Mouse (Mus musculus): ENCODE measurements around the gene Gfap. TPM values are rescaled to one million over a fixed set of nuclear protein-coding genes. Genes with fewer than 3 reads are reported as not detected.

Gene Gfap
- polyA plus RNA-seq, 1 experiment = 211 TPM

DNA sequence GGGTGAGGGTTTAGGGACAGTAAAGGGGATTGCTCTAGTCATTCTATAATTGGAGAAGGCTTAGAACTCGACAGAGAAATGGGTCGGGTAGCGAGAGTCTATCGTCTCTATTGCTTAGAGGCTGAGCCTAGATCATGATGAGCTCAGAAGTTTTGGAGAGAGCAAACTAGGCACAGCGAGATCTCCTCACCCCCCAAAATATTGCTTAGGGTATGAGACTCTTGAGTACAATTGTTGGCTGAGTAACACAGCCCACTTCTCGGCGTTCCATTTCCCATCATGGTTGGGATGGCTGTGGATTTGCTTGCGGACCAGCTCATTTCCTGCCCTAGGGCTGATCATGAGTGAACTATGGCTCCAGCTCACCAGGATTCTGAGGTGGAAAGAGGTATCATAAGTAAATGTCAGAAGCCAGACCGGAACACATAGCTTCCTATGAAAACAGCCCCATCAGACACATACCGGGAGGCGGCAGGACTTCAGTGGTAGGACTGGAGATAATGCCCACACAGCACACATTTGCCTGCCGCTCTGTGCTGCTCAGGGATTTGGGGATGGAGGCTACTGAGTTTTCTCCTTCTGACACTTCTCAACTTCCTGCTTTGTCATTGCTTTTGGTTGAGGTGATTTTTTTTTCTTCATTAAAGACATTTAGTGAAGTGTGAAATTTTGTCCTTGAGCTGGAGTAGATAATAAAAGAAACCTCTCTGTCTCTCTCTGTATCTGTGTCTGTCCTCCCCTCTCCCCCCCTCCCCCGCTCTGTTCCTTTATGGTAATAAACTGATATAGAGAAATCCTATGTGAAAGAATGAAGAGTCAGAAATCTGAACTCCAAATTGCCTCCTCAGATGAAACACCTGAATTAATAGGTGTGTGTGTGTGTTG, 19.2 kb downstream of the Gfap start:
- H3K4me1 ChIP-seq (ENCODE audit: control insufficient read depth, insufficient read depth, low read length) = no peaks in the 10 kb centered on the region; the same call in 1 of the 2 replicates
- no peaks in the 10 kb centered on the region for H3K27me3 ChIP-seq (ENCODE audit: control insufficient read depth, insufficient read depth, low read length)
- TF ChIP-seq CTCF (IDR thresholded peaks at IDR 0.05; ENCODE audit: borderline replicate concordance, insufficient read depth, low read depth, low read length) = no peak
- TF ChIP-seq POLR2A (IDR thresholded peaks at IDR 0.05; ENCODE audit: borderline replicate concordance, insufficient read depth, low read length) = no peak
- 12% methylated on average over 13 of the region's 13 CpGs for WGBS
- no peak for DNase-seq
- no peak overlapping the region for H3K27ac ChIP-seq (ENCODE audit: insufficient read depth, low read length)
- peak overlapping the region; percentile 87 for H3K4me3 ChIP-seq (replicated peaks; ENCODE audit: insufficient read depth, low read depth, low read length)

DNA sequence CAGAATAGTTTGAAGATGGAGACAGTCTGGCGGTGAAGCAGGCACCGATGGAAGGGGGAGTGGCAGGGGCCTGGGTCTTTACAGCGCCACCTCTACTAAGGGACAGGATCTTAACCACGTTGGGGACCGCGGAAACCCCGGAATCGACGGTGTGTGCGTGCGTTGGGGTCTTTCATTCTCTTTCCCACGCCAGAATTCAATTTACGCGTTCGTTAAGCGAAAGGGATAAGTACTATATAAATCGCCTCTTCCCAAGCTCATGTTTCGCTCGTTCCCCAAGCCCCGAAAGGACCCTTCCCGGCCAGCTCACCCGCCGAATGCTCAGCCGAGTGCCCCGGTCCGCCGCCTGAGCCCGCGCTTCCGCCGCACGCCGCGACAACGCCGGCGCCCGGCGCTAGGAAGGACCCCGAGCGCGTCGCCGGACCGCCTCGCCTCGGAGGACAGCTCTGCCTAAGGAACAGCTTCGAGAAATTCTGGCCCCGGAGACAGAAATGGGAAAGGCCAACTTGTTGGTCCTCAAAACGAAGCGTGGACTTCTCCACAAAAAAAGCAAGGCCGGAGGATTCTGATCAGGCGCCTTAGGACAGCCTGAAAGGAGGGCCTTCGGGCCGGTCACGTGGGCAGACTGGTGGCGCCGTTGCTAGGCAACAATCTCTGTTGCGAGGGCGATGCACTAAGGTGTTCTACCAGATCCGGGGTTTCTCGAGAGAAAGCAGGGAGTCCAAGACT, 20.0 kb downstream of the Gfap start, which contains the start of the genes Eftud2 and Ccdc103:
Eftud2 (minus strand) TSS at position 401 of the 729 bp plus-strand sequence.
Ccdc103 (plus strand) TSS at position 620 of the 729 bp plus-strand sequence.
- H3K27me3 ChIP-seq (ENCODE audit: control insufficient read depth, insufficient read depth, low read length) = no peaks in the 10 kb centered on the region
- DNase-seq = peak; percentile 91 to 97
- TF ChIP-seq CTCF (IDR thresholded peaks at IDR 0.05; ENCODE audit: borderline replicate concordance, insufficient read depth, low read depth, low read length) = no peak
- peak; percentile 72 for TF ChIP-seq POLR2A (IDR thresholded peaks at IDR 0.05; ENCODE audit: borderline replicate concordance, insufficient read depth, low read length)
- H3K27ac ChIP-seq (ENCODE audit: insufficient read depth, low read length) = peak within 1 kb of the TSS; percentile 98
- H3K4me3 ChIP-seq (replicated peaks; ENCODE audit: insufficient read depth, low read depth, low read length) = peak within 1 kb of the TSS; percentile 87
- no peaks in the 10 kb centered on the region; the same call in 1 of the 2 replicates for H3K4me1 ChIP-seq (ENCODE audit: control insufficient read depth, insufficient read depth, low read length)
- under 1% methylated on average over 62 of the region's 62 CpGs for WGBS

GRCm38 (mm10) chr11:102879558-102879957, 21.2 kb downstream of the Gfap start:
- H3K4me3 ChIP-seq (replicated peaks; ENCODE audit: insufficient read depth, low read depth, low read length) = peak overlapping the region; percentile 12
- WGBS = 31% methylated on average over 2 of the region's 2 CpGs
- TF ChIP-seq POLR2A (IDR thresholded peaks at IDR 0.05; ENCODE audit: borderline replicate concordance, insufficient read depth, low read length) = no peak
- no peak for TF ChIP-seq CTCF (IDR thresholded peaks at IDR 0.05; ENCODE audit: borderline replicate concordance, insufficient read depth, low read depth, low read length)
- peaks cover 6% of the 10 kb centered on the region; the same call in 1 of the 2 replicates for H3K4me1 ChIP-seq (ENCODE audit: control insufficient read depth, insufficient read depth, low read length)
- no peak overlapping the region for H3K27ac ChIP-seq (ENCODE audit: insufficient read depth, low read length)
- DNase-seq = no peak
- H3K27me3 ChIP-seq (ENCODE audit: control insufficient read depth, insufficient read depth, low read length) = no peaks in the 10 kb centered on the region

- H3K27me3 ChIP-seq (ENCODE audit: control insufficient read depth, insufficient read depth, low read length) = no peaks in the 10 kb centered on the region
- H3K27ac ChIP-seq (ENCODE audit: insufficient read depth, low read length) = peak overlapping the region; percentile 96
- 11% methylated on average over 7 of the region's 7 CpGs for WGBS
- peak; percentile 83 to 84 for DNase-seq
- peaks cover 15% of the 10 kb centered on the region for H3K4me1 ChIP-seq (ENCODE audit: control insufficient read depth, insufficient read depth, low read length)
- no peak overlapping the region for H3K4me3 ChIP-seq (replicated peaks; ENCODE audit: insufficient read depth, low read depth, low read length)
- no peak for TF ChIP-seq CTCF (IDR thresholded peaks at IDR 0.05; ENCODE audit: borderline replicate concordance, insufficient read depth, low read depth, low read length)
- peak; percentile 29; the same call in 1 of the 2 replicates for TF ChIP-seq POLR2A (IDR thresholded peaks at IDR 0.05; ENCODE audit: borderline replicate concordance, insufficient read depth, low read length)
Observed at GRCm38 (mm10) chr11:102874801-102875334, 25.8 kb downstream of the Gfap start.

DNA sequence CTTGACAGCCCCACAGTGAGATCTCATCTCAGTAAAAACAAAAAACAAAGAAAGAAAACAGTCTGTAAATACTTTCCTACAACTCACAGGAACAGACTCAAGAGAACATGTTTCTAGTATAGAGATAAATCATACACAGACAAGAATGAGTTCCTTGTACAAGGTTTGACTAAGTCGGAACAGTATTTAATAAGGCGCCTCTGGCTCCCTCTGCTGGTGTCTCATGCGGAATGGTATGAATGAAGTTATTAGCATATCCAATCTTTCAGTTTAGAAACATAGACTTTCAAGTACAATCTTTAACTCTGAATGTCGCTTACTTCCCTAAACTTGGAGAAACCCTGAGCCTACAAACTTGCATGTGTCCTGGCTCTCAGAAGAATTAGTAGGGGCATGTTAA, 36.4 kb downstream of the Gfap start:
- Histone ChIP-seq H3K27ac (ENCODE audit: insufficient read depth, low read length) (no peak overlapping the region), H3K4me1 (ENCODE audit: control insufficient read depth, insufficient read depth, low read length) (peaks cover 12% of the 10 kb centered on the region), H3K27me3 (ENCODE audit: control insufficient read depth, insufficient read depth, low read length) (no peaks in the 10 kb centered on the region), H3K4me3 (replicated peaks; ENCODE audit: insufficient read depth, low read depth, low read length) (no peak overlapping the region)
- 21% methylated on average over 4 of the region's 4 CpGs for WGBS
- peak; percentile 60 to 68 for DNase-seq
- TF ChIP-seq POLR2A (IDR thresholded peaks at IDR 0.05; ENCODE audit: borderline replicate concordance, insufficient read depth, low read length) (no peak), CTCF (IDR thresholded peaks at IDR 0.05; ENCODE audit: borderline replicate concordance, insufficient read depth, low read depth, low read length) (peak; percentile 62; the same call in 1 of the 2 replicates)

DNA sequence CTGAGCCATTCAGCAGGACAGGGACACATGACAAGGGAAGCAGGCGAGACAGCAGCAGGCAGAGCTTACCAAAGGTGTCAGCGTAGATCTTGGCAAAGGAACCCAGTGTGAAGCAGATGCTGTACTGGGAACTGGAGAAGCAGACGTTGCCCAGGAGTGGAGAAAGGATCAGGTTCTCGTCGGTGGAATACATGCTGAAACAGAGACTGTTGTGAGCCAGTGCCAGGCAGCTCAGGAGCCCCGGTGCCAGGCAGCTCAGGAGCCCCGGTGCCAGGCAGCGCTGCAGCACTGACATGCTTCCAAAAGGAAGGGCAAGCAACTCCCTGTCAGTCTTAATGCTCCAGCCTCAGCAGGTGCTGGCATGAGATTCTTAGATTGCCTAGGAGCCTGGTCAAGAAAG, 40.8 kb downstream of the Gfap start:
- Histone ChIP-seq H3K27me3 (ENCODE audit: control insufficient read depth, insufficient read depth, low read length) (no peaks in the 10 kb centered on the region), H3K4me3 (replicated peaks; ENCODE audit: insufficient read depth, low read depth, low read length) (no peak overlapping the region), H3K27ac (ENCODE audit: insufficient read depth, low read length) (no peak overlapping the region), H3K4me1 (ENCODE audit: control insufficient read depth, insufficient read depth, low read length) (peaks cover 18% of the 10 kb centered on the region)
- peak; percentile 51 to 61 for DNase-seq
- TF ChIP-seq CTCF (IDR thresholded peaks at IDR 0.05; ENCODE audit: borderline replicate concordance, insufficient read depth, low read depth, low read length) (no peak), POLR2A (IDR thresholded peaks at IDR 0.05; ENCODE audit: borderline replicate concordance, insufficient read depth, low read length) (no peak)
- WGBS = 10% methylated on average over 8 of the region's 8 CpGs

DNA sequence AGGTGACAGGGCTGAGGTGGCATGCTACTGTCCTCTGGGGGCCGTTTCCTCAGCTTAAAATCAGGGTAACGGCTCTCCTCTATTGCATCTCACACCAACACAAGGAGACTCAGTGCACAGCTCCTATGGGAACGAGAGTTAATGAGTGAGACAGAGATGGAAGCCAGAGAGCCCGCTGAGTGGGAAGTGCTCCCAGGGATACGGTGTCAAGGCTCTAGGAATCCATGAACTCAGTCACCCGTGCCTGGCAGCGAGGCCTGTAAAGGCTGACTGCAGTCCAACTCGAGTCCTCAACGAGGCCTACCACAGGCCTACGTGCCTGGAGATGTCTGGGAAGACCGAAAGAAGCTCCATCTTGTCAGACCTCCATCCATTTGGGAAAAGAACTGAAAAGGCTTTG, 41.8 kb downstream of the Gfap start:
- peaks cover 18% of the 10 kb centered on the region for H3K4me1 ChIP-seq (ENCODE audit: control insufficient read depth, insufficient read depth, low read length)
- no peak for TF ChIP-seq CTCF (IDR thresholded peaks at IDR 0.05; ENCODE audit: borderline replicate concordance, insufficient read depth, low read depth, low read length)
- TF ChIP-seq POLR2A (IDR thresholded peaks at IDR 0.05; ENCODE audit: borderline replicate concordance, insufficient read depth, low read length) = no peak
- H3K4me3 ChIP-seq (replicated peaks; ENCODE audit: insufficient read depth, low read depth, low read length) = no peak overlapping the region
- DNase-seq = peak; percentile 36 to 46
- 25% methylated on average over 11 of the region's 11 CpGs for WGBS
- H3K27ac ChIP-seq (ENCODE audit: insufficient read depth, low read length) = no peak overlapping the region
- H3K27me3 ChIP-seq (ENCODE audit: control insufficient read depth, insufficient read depth, low read length) = no peaks in the 10 kb centered on the region

All from cerebellum, adult 2 months (tissue).